Mouse (Mus musculus): ENCODE measurements at regions not wholly inside any gene's neighbourhood (a gene's known extent, or its start where the extent isn't known, plus 50 kb on each side); places are given as distances from the start of the nearest gene placed in this dataset.

DNA sequence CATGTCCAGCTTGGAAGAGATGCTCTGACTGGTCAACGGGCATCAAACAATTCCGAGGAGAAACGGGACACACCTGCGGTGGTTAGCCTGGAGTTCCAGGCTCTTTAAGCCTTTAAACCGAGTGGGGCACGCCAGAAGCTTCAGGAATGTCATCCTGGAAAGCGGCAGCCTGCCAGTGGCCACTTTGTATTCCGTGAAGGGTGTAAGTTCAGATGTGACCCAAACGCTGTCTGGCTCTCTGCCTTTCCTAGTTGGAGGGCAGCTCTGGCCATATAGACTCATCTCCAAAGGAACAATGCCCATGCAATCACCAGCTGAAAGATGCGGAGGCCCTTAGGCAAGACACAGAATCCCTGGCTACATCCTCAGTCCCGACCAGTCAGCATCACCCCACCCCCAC is 597.8 kb upstream of the Gm10131 start:
- no peak for DNase-seq (ENCODE audit: low spot score)

DNA sequence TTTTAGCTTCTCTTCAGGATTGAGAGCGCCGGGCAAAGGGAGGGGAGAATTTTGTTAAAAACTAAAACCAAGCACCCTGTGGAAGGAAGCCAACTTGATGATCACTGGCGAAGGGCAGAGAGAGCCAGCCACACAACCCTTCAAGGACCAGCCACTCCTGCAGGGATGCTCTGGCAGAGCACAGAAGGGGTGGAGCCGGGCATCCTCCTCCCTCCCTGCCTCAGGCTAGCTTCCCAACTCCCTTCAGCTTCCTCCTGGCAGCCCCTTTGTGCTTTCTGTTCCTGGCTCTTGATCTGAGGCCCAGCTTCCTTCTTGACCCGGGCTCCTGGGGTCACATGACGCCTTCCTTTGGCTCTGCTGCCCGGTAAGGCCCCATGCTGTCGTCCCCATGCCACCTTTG is 591.8 kb upstream of the Gm10131 start:
- DNase-seq (ENCODE audit: low spot score): no peak

DNA sequence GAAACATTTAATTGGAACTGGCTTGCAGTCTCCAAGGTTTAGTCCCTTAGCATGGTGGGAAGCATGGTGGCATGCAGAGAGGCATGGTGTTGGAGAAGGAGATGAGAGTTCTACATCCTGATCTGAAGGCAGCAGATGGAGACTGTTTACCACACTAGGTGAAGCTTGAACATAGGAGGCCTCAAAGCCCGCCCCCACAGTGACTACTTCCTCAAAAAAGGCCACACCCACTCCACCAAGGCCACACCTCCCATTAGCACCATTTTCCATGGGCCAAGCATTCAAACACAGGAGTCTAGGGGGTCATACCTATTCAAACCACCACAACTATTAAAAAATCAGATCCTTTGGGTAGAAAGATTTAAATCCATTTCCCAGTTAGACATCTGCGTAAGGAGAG is 591.3 kb upstream of the Gm10131 start:
- DNase-seq (ENCODE audit: low spot score): no peak

DNA sequence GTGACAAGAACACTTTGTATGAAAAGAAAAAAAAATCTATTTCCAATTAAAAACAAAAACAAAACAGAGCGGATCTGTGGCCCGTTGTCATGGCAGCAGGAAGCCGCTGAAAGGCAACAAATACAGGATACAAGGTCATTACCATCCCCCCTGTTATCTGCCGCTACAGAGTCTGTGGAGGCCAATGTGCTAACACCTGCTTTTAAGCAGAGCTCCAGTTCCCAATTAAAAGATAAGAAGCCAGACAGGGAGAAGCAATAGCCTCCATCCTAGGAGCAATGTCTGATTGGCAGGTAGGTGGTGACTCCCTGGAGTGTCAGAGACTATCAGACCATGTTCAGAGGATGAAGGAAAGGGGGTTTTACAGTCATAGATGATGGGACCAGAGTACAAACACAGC is 587.5 kb upstream of the Gm10131 start:
- DNase-seq (ENCODE audit: low spot score): no peak

DNA sequence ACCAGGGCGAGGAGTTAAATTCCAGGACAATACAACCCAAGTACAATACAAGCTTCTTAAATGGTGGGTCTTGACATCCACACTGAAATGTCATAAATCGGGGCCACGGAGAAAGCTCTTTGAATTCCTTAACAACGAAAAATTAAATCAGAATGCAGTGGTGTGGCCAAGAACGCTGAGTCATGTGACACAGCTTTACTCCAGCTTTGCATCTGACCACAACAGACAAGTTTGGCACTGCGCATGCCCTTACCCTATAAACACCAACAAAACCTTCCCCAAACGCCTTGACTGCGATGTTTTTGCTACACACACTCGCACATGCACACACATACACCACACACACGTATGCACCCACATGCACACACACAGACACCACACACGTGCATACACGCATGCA is 584.8 kb upstream of the Gm10131 start:
- DNase-seq (ENCODE audit: low spot score): no peak

DNA sequence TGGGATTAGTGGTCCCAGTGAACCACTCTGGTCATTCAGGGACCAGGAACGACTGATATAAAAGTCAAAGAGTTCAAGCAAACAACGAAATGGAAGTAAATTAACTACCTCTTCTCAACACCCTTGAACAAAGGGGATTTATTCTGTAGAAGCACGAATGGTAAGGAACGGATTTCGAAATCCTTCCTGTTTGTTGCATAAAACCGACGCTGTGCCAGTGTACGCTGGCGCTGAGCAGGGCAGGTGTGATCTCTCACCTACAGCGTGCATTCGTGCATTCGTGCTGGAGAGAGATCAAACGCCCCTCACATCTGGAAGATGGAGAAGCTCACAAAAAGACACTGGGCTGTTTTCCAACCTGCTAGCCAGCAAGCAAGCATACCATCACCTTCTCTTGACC is 581.1 kb upstream of the Gm10131 start:
- no peak for DNase-seq (ENCODE audit: low spot score)

DNA sequence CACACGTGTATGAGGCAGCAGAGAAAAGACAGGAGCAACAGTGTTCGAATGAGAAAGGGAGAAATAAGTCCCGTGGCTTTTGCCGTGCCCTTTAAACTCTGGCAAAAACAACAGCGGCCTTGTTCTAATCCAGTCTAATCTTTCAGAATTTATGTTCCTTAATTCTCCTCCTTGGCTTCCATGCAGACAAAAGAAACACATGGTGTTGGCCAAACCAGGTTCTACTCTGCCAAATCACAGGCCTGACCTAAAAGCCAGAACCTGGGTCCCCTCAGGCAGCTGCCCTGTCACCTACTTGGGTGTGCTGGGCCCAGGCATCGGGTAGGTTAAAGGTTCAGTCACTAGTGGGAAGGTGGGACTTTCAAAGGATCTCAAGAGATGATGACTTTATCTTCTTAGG is 580.2 kb upstream of the Gm10131 start:
- DNase-seq (ENCODE audit: low spot score): no peak

DNA sequence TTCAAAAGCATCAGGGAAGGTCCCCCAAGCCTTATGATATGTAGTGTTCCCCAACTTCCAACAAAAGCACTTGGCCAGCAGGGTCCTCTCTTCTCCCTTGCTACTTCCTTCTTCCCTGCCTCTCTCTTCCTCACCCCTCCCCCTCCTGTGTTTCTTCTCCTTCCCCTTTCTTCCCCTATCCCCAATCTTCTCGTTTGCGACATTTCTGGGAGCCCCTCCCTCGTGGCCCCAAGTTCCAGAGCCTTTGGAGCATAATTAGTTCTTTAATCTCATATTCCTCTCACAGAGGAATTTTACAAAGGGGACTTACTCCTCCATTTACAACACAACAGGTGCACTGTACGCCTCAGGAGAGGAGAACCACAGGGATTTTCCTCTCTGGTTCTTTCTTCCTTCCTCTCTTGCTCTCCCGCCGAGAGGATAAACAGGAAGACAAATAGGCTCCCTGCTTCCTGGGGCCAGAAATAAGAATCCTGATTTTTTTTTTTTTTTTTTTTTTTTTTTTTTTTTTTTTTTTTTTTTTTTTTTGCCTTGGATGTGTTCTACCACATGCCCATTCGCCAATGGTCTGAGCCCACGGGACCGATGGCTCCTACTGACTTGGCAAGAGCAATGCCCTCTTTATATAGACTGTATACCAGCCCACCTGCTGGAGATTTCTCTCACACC is 578.4 kb upstream of the Gm10131 start:
- no peak for DNase-seq (ENCODE audit: low spot score)

DNA sequence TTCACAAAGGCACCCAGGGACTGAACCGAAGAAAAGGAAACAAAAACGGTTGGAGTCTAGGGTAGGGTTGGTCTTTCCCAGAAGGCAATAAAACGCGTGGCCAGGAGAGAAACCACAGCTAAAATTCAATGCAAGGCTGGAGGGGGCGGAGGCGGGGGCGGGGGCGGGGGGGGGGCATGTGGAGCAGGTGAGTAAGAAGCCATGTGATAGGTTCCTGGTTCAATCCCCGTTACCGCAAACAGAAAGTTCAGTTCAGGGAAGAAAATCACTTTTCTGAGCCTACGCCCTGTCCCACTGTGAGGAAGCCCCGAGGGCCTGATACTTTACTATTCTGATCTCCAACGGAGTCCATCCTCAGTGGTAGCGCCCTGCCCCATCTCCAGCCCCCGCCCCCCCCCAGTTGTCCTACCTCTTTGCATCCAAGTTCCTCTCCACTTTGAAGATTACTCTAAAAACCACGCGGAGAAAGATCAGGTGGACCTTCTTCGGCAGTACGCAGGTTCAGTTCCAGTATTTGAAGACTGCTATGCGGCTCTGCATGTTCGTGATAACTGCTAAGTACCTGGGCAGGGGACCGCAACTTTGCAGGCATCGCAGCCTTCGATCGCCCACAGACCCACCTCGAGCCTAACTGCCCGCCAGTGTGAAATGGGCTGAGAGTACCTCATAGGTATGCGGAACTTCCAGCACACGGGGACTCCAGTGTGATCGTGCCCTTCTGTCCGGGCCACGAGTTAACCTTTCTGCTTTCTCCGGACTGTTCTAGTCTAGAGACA is 577.7 kb upstream of the Gm10131 start:
- no peak for DNase-seq (ENCODE audit: low spot score)

DNA sequence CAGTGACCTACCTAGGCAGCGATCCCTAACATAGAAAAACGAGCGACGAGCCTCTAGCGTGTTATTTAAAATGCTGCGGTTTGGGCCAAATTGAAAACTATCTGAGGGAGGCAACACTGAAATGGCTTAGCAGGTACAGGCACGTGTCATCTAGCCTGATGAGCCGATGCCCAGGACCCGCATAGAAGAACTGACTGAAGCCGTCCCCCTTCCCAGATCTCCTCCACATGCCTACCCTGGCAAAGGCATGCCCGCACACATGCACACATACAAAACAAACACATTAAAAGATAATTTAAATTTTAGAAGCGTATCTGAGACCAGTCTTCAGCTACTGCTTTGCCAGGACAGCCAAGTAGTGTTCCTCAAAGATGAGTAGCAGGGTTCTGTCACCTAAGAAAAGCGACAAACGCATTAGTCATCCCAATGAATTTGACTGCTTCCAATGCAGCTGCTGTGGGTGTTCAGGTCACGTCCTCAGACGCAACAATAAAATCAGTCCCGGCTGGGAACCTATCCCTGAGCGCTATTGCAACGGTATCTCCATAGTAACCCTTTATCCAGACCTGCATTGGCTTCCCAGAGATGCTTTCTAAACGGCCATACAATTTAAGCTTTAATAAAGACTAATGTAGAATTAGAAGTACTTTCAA is 577.0 kb upstream of the Gm10131 start:
- DNase-seq (ENCODE audit: low spot score): no peak

DNA sequence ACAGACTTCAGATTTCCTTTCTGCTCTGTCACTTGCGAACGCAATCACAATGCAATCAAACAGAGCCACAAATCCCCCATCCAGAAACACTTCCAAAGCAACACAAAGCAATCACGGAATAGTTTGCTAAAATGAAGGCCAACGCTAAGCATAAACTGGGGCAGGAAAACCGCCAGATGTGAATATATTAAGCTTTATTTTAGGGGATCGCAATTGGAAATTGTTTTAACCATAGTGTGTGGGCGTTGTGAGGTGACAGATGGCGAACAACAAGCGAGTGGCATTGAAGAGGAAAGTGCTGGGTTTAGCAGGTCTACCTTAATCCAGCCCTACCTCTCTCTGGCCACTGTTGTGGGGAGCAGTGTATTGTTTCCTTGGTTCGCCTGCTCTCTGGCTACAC is 574.8 kb upstream of the Gm10131 start:
- DNase-seq (ENCODE audit: low spot score): no peak

DNA sequence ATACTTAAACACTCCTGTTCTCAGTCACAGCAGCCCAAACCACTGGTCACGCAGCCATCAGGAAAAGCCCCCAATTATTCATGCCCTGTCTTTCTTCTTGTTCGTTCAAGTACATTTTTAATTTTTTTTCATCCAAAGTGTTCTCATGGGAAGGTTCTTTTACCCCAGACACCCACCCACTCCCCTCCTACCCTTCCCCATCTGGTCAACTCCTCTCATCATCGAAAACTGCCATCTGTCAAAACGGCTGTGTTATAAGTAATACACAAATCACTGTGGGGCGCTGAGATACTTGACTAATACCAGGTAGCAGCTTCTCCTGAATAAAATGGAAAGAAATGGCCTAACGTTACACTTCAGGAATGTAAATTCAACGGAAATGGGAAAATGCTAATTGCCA is 573.1 kb upstream of the Gm10131 start:
- no peak for DNase-seq (ENCODE audit: low spot score)

DNA sequence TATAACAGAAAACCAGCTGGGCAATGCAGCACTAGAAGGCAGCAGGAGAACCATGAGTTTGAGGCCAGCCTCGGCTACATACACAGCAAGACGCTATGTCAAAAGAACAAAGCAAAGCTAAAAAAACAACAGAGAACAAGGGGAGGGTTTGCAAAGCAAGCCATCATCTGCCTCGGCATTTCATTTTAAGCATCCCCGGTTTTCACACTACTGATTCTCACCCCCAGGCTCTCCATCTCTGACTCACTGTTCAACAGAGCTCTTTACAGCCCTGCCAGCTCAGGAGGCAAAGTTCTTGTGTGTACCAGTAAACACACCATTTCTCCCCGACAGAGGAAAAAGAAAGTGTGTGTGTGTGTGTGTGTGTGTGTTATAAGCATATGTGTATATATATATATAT is 571.6 kb upstream of the Gm10131 start:
- DNase-seq (ENCODE audit: low spot score): no peak

DNA sequence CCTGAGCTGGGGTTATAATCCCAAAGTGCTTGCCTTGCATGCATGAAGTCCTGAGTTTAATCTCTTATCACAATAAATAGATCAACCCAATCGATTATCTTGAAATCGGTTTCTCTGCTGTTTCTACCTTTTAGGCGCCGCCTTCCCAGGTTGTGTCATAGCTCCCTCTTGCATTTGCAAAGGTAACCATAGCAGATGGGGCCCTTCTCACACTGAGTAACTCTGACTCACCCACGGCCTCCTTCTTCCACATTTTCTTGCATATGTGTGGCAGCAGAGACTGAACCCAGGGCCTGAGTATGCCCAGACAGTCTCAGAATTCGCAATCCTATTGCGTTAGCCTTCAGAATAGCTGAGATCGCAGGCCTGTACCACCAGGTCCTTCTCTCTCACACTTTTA is 570.7 kb upstream of the Gm10131 start:
- DNase-seq (ENCODE audit: low spot score): no peak

DNA sequence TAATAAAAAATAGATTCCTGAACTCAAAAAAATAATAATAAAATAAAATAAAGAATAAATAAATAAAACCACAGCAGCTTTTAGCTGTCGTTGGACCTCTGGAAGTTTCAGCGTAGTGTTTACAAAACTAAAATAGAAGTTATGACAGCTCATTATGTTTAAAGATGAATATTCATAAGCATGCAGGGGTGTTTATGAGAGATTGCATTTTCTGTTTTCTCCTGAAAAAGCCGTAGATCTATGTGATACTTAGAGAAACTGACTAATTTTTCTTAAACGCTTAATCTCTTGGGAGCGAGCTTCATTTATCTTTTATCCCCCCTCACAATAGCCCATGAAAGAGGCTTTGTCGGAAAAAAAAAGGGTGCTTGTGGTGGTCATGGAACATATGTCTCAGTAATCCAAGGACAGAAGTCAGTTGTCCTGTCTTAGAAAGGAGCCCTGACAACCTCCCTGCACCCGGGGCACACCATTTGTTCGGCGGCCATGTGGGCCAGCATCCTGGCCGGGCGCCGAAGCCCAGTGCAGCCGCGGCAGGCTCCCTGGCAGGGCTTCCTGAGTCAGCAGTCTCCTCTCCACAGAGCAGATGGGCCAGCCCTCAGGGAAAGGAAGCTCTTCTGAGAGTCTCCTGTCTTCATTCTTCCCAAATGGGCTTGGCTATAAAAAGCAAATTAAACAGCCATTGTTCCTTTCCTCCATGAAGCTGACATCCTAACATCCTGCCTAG is 568.2 kb upstream of the Gm10131 start:
- DNase-seq (ENCODE audit: low spot score): no peak

DNA sequence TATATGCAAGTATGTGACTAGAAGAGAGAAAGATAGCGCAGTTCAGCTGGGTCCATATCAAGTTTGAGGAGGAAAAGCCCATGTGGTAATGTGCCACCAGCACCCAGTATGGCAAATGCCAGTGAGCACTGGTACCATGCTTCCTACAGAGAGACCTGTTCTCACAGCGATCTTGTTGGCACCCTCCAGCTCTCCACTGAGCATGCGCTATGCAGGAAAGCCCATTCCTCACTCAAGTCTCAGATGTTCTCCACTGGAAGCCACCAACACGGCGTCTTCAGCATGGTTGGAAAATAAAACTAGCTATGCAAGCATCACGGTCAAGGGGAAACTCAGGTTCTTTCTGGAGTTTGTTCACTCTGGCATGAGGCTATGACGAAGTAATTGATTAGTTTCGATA is 567.3 kb upstream of the Gm10131 start:
- no peak for DNase-seq (ENCODE audit: low spot score)

DNA sequence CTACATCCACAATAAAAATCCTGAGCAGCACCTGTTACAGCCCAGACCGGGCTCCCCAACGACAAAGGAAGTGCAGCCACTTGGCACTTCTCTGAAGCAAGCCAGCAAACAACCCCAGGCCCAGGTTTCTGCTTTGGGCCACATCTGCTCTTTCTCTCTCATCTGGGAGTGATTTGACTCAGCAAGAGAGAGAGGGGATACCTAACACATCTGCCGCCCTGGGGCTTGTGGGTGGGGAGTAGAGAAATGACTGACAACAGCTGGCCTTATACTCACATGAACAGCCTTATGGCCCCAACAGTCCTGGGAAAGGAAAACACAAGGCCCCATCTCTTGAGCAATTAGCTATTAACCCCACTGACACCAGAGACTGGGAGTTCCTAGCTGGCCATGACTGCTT is 560.2 kb upstream of the Gm10131 start:
- no peak for DNase-seq (ENCODE audit: low spot score)

DNA sequence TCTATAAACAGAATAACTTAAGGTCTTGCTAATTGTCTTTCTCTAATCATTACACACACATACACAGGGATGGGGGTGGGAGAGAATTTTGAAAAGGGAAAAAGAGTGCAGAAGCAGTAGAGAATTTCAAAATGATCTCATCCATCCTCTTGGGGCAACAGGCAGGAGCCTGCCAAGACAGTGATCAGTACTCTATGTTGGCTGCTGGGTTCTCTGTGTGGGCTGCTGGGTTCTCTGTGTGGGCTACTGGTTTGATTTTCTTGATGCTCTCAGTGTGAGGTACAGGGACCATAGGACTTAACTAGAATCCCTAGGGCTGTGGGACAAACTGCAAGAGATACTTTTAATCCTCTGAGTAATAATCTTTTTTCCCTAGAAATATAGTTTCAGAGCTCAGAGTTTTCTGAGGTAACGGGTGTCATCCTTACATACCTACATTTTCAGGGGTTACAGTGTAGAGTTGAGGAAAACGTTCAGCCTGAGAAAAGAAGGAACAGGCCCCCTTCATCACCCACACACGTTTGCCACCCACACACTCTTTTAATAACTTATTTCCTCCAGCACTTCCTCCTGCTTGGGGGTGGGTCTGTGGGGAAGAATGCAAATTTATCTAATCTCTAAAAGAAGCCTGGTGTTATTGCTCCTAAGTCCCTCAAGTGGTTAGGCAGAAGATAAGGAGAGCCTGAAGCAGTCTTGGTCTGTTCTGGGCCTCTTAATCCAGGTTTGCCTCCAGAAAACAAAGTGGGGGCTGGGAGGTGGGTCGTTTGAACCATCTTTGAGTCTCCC is 559.6 kb upstream of the Gm10131 start:
- no peak for DNase-seq (ENCODE audit: low spot score)

DNA sequence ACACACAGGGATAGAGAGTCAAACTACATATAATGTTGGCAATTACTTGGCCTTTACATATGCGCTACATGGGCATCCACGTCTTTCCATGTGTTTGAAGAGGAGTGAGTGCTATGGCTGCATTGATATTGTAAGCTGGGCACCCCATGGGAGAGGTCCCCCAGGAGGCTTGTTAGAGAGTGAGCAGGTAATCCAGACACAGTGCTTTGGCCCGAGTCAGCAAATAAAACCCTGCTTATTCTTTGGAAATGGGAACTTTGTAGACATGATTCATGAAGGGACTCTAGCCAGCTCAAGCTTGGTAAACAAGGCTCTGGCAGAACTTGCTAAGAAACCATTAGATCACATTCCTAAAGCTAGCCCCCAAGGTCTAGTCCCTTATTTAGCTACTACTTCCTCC is 557.6 kb upstream of the Gm10131 start:
- no peak for DNase-seq (ENCODE audit: low spot score)

DNA sequence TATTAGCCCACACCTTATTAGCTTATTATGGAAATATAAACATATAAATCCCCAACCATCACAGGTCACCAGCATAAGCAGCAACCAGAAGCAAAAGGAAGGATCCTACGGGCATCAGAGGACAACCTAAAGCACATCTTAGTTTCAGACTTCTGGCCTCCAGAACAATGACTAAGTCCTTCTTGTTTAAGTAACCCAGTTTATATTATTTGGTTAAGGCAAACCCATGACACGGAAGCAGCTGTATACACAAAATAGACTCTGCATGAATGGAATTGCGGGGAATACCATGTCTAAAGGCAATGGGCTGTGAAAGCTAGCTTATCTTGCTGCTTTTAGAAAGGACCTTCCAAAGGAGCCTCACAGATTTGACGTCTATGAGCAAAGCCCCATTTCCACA is 552.9 kb upstream of the Gm10131 start:
- no peak for DNase-seq (ENCODE audit: low spot score)

DNA sequence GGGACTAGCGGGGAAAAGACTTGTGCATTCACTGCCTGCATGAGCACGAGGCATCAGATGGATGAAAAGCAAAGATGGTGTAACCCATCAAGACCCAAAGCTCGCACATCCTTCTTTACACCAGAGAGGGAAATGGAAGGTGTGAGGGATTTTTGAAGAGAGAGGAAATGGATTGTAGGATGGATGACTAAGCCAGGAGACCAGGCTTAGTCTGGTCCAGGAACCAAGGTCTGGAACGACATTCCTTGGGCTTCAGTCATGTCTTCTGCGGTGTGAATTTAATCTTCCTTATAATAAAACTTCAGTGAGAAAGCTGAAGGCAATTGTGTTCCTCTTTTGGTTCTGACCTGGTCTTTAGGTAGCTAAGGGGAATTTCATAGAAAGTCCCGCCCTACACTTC is 551.0 kb upstream of the Gm10131 start:
- no peak for DNase-seq (ENCODE audit: low spot score)

DNA sequence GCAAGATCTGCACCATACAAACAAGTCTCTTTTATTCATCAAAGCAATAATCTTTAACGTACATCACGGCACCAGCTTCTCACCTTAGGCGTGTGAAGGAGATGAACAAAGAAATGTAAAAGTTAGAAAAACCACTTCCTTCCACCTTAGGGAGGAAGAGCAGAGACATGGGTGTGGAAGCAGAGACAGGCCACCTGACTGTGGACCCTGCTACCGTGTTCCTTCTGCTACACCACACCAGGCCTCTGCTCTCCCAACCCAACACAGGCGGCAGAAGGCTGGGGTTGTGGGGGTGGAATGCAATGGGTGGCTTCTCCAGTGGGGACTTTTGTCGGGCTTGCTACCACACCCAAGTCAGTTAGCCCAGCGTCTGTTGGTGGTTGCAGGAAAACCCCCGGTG is 540.2 kb upstream of the Gm10131 start:
- no peak for DNase-seq (ENCODE audit: low spot score)
